Mouse (Mus musculus) intestine, embryonic 15.5 days (tissue): Measurements from ENCODE around the gene Sestd1. TPM values are rescaled to one million over a fixed set of nuclear protein-coding genes. Genes with fewer than 3 reads are reported as not detected.

Source experiments
- ATAC-seq: fragments of 200-750 bp; cut with Nextera tagmentation; 2 replicates; pipeline ENCODE4 v1.8.0; 2017; ENCODE audit warnings: moderate TSS enrichment, moderate library complexity
- H3K27ac ChIP-seq: fragments of 300-500 bp; sonication (generic); 2 replicates; pipeline ENCODE4 v1.5.1; 2015; ENCODE audit warnings: mild to moderate bottlenecking, inconsistent platforms
- H3K27me3 ChIP-seq: fragments of 300-500 bp; sonication (generic); replicated peaks from 2 replicates; pipeline ENCODE4 v1.6.1; 2015; ENCODE audit warnings: inconsistent platforms
- H3K36me3 ChIP-seq: fragments of 300-500 bp; sonication (generic); 2 replicates; pipeline ENCODE4 v1.6.1; 2015; ENCODE audit warnings: inconsistent platforms
- H3K4me1 ChIP-seq: fragments of 300-500 bp; sonication (generic); replicated peaks from 2 replicates; pipeline ENCODE4 v1.6.1; 2015; ENCODE audit warnings: inconsistent platforms
- H3K4me2 ChIP-seq: fragments of 300-500 bp; sonication (generic); replicated peaks from 2 replicates; pipeline ENCODE4 v1.6.1; 2015; ENCODE audit warnings: mild to moderate bottlenecking, inconsistent platforms
- H3K4me3 ChIP-seq: fragments of 300-500 bp; sonication (generic); replicated peaks from 2 replicates; pipeline ENCODE4 v1.5.1; 2015; ENCODE audit warnings: inconsistent platforms
- H3K9ac ChIP-seq: fragments of 300-500 bp; sonication (generic); 2 replicates; pipeline ENCODE4 v1.6.1; 2015; ENCODE audit warnings: inconsistent platforms
- H3K9me3 ChIP-seq: fragments of 300-500 bp; sonication (generic); 2 replicates; pipeline ENCODE4 v1.6.1; 2016; ENCODE audit warnings: inconsistent platforms
- WGBS: fragments of 180-500 bp; shearing (Covaris S2); methylation state at CpG from one replicate; pipeline ENCODE4 v1.1.7; 2015; 5-methylcytosine and 5-hydroxymethylcytosine counted together
- polyA plus RNA-seq: library from polyadenylated mRNA; unstranded; fragments of >200 nt; fragmentation: Nextera tagmentation; extraction: Ambion mirVana; gene quantifications from 2 replicates; pipeline ENCODE4 v1.2.1, GENCODE M21; 2015

Sestd1 gene
- polyA plus RNA-seq, 1 experiment from 2014 or later = 17.3 TPM

GRCm38 (mm10) chr2:77198246-77198645, 82.1 kb downstream of the Sestd1 start:
- 70% methylated on average over 5 of the region's 5 CpGs for WGBS
- Histone ChIP-seq H3K27me3 (no peaks in the 10 kb centered on the region), H3K27ac (no peak overlapping the region), H3K4me2 (no peak overlapping the region), H3K9ac (no peak overlapping the region), H3K4me3 (no peak overlapping the region), H3K36me3 (peaks cover 3% of the 10 kb centered on the region; the same call in 1 of the 2 replicates), H3K4me1 (no peaks in the 10 kb centered on the region), H3K9me3 (no peaks in the 10 kb centered on the region)
- ATAC-seq = no peak

GRCm38 (mm10) chr2:77196819-77197218, 83.6 kb downstream of the Sestd1 start:
- H3K4me3 ChIP-seq = no peak overlapping the region
- no peak overlapping the region for H3K9ac ChIP-seq
- H3K9me3 ChIP-seq = no peaks in the 10 kb centered on the region
- ATAC-seq = no peak
- no peaks in the 10 kb centered on the region for H3K4me1 ChIP-seq
- 85% methylated on average over 4 of the region's 4 CpGs for WGBS
- H3K27me3 ChIP-seq = no peaks in the 10 kb centered on the region
- H3K27ac ChIP-seq = no peak overlapping the region
- H3K4me2 ChIP-seq = no peak overlapping the region
- peaks cover 6% of the 10 kb centered on the region; the same call in 1 of the 2 replicates for H3K36me3 ChIP-seq

- ATAC-seq = no peak
- Histone ChIP-seq H3K9me3 (no peaks in the 10 kb centered on the region), H3K4me2 (no peak overlapping the region), H3K27me3 (no peaks in the 10 kb centered on the region), H3K27ac (no peak overlapping the region), H3K4me1 (no peaks in the 10 kb centered on the region), H3K4me3 (no peak overlapping the region), H3K36me3 (peaks cover 10% of the 10 kb centered on the region; the same call in 1 of the 2 replicates), H3K9ac (no peak overlapping the region)
- 93% methylated on average over 5 of the region's 5 CpGs for WGBS
Measured at GRCm38 (mm10) chr2:77195056-77195455, 85.3 kb downstream of the Sestd1 start.

GRCm38 (mm10) chr2:77191811-77192210, 88.6 kb downstream of the Sestd1 start:
- Histone ChIP-seq H3K36me3 (peaks cover 13% of the 10 kb centered on the region; the same call in 1 of the 2 replicates), H3K4me2 (no peak overlapping the region), H3K27ac (no peak overlapping the region), H3K4me1 (no peaks in the 10 kb centered on the region), H3K9me3 (no peaks in the 10 kb centered on the region), H3K27me3 (no peaks in the 10 kb centered on the region), H3K4me3 (no peak overlapping the region), H3K9ac (no peak overlapping the region)
- ATAC-seq = no peak
- WGBS = 92% methylated on average over 3 of the region's 3 CpGs

GRCm38 (mm10) chr2:77190891-77191290, 89.5 kb downstream of the Sestd1 start:
- no peaks in the 10 kb centered on the region for H3K9me3 ChIP-seq
- peaks cover 13% of the 10 kb centered on the region; the same call in 1 of the 2 replicates for H3K36me3 ChIP-seq

GRCm38 (mm10) chr2:77190301-77190700, 90.1 kb downstream of the Sestd1 start:
- H3K27me3 ChIP-seq = no peaks in the 10 kb centered on the region
- H3K4me3 ChIP-seq = no peak overlapping the region
- WGBS = 98% methylated on average over 3 of the region's 3 CpGs
- H3K4me2 ChIP-seq = no peak overlapping the region
- no peak overlapping the region for H3K9ac ChIP-seq
- no peak for ATAC-seq
- no peak overlapping the region for H3K27ac ChIP-seq
- H3K9me3 ChIP-seq = no peaks in the 10 kb centered on the region
- peaks cover 13% of the 10 kb centered on the region; the same call in 1 of the 2 replicates for H3K36me3 ChIP-seq
- H3K4me1 ChIP-seq = no peaks in the 10 kb centered on the region

More at GRCm38 (mm10) chr2:77190891-77191290, 89.5 kb downstream of the Sestd1 start:
- no peak overlapping the region for H3K27ac ChIP-seq
- WGBS = 93% methylated on average over 7 of the region's 7 CpGs
- H3K4me1 ChIP-seq = no peaks in the 10 kb centered on the region
- no peak overlapping the region for H3K4me2 ChIP-seq
- no peak overlapping the region for H3K9ac ChIP-seq
- no peaks in the 10 kb centered on the region for H3K27me3 ChIP-seq
- ATAC-seq = no peak
- no peak overlapping the region for H3K4me3 ChIP-seq

GRCm38 (mm10) chr2:77189671-77190070, 90.7 kb downstream of the Sestd1 start:
- ATAC-seq = no peak
- H3K27ac ChIP-seq = no peak overlapping the region
- no peaks in the 10 kb centered on the region for H3K4me1 ChIP-seq
- 93% methylated on average over 7 of the region's 7 CpGs for WGBS
- H3K4me3 ChIP-seq = no peak overlapping the region
- H3K9me3 ChIP-seq = no peaks in the 10 kb centered on the region
- H3K4me2 ChIP-seq = no peak overlapping the region
- peaks cover 10% of the 10 kb centered on the region; the same call in 1 of the 2 replicates for H3K36me3 ChIP-seq
- H3K9ac ChIP-seq = no peak overlapping the region
- no peaks in the 10 kb centered on the region for H3K27me3 ChIP-seq

- no peaks in the 10 kb centered on the region for H3K9me3 ChIP-seq
- no peak for ATAC-seq
- H3K27ac ChIP-seq = no peak overlapping the region
- WGBS = 94% methylated on average over 3 of the region's 3 CpGs
- no peak overlapping the region for H3K4me2 ChIP-seq
- H3K4me3 ChIP-seq = no peak overlapping the region
- H3K27me3 ChIP-seq = no peaks in the 10 kb centered on the region
- peaks cover 10% of the 10 kb centered on the region; the same call in 1 of the 2 replicates for H3K36me3 ChIP-seq
- H3K4me1 ChIP-seq = no peaks in the 10 kb centered on the region; the same call in 1 of the 2 replicates
- H3K9ac ChIP-seq = no peak overlapping the region
Measured at GRCm38 (mm10) chr2:77187501-77187900, 92.9 kb downstream of the Sestd1 start.

GRCm38 (mm10) chr2:77186912-77187311, 93.5 kb downstream of the Sestd1 start:
- 80% methylated on average over 8 of the region's 8 CpGs for WGBS
- Histone ChIP-seq H3K9me3 (no peaks in the 10 kb centered on the region), H3K27ac (no peak overlapping the region), H3K27me3 (no peaks in the 10 kb centered on the region), H3K36me3 (peaks cover 7% of the 10 kb centered on the region; the same call in 1 of the 2 replicates), H3K9ac (no peak overlapping the region), H3K4me1 (no peaks in the 10 kb centered on the region; the same call in 1 of the 2 replicates), H3K4me2 (no peak overlapping the region), H3K4me3 (no peak overlapping the region)
- ATAC-seq = no peak

GRCm38 (mm10) chr2:77184049-77184571, 96.3 kb downstream of the Sestd1 start:
- Histone ChIP-seq H3K4me2 (no peak overlapping the region), H3K4me3 (no peak overlapping the region), H3K27me3 (no peaks in the 10 kb centered on the region), H3K9ac (no peak overlapping the region), H3K4me1 (no peaks in the 10 kb centered on the region; the same call in 1 of the 2 replicates), H3K36me3 (0 out of 2 replicates have a peak, but pooled peaks cover 3% of the 10 kb centered on the region), H3K27ac (no peak overlapping the region), H3K9me3 (no peaks in the 10 kb centered on the region)
- WGBS = 43% methylated on average over 8 of the region's 8 CpGs
- no peak for ATAC-seq

GRCm38 (mm10) chr2:77183646-77184045, 96.7 kb downstream of the Sestd1 start:
- no peak overlapping the region for H3K27ac ChIP-seq
- no peak overlapping the region for H3K9ac ChIP-seq
- 54% methylated on average over 2 of the region's 2 CpGs for WGBS

GRCm38 (mm10) chr2:77182996-77183380, 97.4 kb downstream of the Sestd1 start:
- Histone ChIP-seq H3K4me3 (no peak overlapping the region), H3K27me3 (no peaks in the 10 kb centered on the region), H3K36me3 (0 out of 2 replicates have a peak, but pooled peaks cover 3% of the 10 kb centered on the region), H3K27ac (no peak overlapping the region; the same call in 1 of the 2 replicates), H3K4me1 (no peaks in the 10 kb centered on the region; the same call in 1 of the 2 replicates), H3K4me2 (no peak overlapping the region), H3K9ac (no peak overlapping the region), H3K9me3 (no peaks in the 10 kb centered on the region)
- WGBS = 83% methylated on average over 6 of the region's 6 CpGs
- ATAC-seq = no peak

More at GRCm38 (mm10) chr2:77183646-77184045, 96.7 kb downstream of the Sestd1 start:
- Histone ChIP-seq H3K36me3 (0 out of 2 replicates have a peak, but pooled peaks cover 3% of the 10 kb centered on the region), H3K4me2 (no peak overlapping the region), H3K4me1 (no peaks in the 10 kb centered on the region; the same call in 1 of the 2 replicates), H3K4me3 (no peak overlapping the region), H3K27me3 (no peaks in the 10 kb centered on the region), H3K9me3 (no peaks in the 10 kb centered on the region)
- peak; percentile 34; the same call in 1 of the 2 replicates for ATAC-seq
